Mouse (Mus musculus): ENCODE measurements around the gene Baiap2.
A peak's percentile ranks its signal among the peaks of the same experiment; 100 is the strongest.

The Baiap2 gene

GRCm38 (mm10) chr11:120041191-120042123 is 98.9 kb downstream of the Baiap2 start:
- DNase-seq (ENCODE audit: low read depth, low spot score): no peak

DNA sequence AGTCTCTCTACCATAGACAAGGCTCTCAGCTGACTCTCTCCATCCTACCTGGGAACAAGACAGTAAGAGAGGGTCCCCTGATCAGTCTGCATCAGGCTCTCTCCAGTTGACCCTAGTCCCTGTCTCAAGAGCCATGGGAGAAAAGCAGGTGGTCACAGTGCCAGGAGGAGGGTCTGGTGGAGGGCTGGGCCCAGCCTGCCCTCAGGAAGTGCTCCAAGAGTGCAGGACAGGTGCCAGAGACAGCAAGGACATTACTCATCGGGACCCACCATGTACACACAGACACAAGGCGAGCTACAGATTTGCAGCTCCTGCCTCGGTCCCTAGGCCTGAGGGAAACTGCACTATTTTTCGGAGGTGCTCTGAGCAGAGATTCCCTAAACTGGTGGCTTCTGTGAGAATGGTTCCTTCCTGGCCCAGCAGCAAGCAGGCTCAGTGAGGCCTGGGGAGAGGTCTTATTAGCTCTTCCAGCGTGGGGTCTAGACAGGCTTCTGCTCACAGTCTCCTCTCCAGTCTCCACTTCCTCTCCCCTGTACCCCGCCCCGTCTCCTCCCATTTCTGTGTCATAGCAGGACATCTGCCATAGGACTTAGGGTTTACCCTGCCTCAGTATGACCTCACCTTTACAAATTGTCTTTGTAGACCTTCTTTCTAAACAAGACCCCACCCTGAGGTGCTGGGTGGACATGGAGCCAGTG is 99.7 kb downstream of the Baiap2 start:
- DNase-seq (ENCODE audit: low read depth, low spot score): no peak

DNA sequence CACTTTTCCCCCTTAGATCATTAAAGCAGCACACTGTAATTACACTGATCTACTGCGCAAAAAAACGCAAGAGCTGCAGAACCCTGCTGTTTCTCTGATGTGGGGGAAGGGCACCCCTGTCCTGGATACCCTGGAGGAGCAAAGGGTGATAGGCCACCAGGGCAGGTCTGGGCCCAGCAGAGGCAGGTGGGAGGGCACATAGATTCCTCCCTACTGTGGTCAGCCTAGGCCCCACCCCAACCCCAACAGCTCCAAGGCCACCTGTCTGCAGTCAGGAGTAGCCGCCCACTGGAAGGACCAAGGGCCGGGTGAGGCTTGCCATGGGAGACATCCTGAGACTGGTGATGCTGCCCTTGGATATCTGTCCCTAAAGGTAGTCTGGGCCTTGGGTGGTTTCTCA is 102.8 kb downstream of the Baiap2 start:
- no peak for DNase-seq (ENCODE audit: low read depth, low spot score)

DNA sequence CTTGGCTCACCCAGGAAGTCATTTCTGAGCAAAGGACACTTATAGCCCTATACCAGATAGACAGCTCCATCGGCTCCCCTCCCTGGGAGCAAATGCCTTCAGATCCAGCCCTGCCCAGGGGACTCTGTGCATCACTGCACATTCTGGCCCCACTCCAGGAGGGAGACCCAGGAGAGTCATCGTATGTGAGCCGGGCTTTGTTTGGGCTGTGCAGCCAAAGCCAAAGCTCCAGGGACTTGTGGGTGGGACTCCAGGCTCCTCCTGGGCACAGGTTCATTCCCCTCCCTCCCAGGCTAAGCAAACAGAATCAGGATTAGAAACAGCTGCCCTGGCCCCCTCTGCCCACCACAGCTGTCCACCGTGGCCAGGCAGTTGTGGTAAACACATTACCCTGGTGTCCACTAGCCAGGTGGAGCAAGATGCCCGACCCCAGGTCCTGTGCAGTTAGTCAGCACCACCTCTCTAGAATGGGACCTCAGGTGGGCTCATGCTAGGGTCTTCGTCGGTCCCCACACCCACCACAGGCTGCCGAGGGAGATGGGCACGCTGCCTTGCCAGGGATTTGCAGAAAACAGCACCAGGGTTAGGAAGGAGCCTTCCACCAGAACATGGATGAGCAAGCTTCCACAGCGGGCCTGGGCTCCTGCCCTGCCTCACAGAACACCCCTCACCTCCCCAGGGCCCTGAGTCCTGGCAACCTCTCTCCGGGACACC is 103.4 kb downstream of the Baiap2 start:
- no peak for DNase-seq (ENCODE audit: low read depth, low spot score)

DNA sequence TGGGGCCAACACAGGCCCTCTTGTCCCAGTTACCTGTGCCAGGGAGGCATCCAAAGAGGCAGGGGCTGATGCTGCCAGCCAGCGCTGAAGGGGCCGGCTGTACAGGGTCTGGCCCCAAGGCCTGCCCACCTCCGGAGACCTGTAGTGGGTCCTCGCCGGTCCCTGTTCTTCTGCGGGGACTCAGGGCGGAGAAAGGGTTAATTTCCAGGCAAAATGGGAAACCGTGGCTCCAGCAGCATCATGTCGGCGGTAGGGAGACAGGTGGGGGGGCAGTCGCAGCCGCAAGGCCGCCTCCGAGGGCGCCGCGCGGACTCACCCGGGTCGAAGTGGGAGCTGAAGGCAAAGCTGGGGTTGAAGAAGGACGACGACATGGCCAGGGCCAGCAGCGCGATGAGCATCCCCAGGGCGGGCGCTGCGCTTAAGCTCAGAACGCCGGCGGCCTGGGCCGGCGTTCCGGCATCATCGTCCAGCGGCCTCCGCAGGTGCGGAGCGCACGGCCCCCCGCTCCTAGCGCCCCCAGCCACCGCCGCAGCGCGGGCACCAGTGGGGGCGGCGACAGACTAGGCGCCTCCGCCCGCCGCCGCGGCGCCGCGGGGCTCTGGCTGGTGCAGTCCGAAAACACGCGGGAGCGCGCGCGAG is 104.1 kb downstream of the Baiap2 start, which contains the start of gene Aatk:
Aatk (minus strand) TSS at position 615 of the 639 bp plus-strand sequence.
- DNase-seq (ENCODE audit: low read depth, low spot score): peak; percentile 23

DNA sequence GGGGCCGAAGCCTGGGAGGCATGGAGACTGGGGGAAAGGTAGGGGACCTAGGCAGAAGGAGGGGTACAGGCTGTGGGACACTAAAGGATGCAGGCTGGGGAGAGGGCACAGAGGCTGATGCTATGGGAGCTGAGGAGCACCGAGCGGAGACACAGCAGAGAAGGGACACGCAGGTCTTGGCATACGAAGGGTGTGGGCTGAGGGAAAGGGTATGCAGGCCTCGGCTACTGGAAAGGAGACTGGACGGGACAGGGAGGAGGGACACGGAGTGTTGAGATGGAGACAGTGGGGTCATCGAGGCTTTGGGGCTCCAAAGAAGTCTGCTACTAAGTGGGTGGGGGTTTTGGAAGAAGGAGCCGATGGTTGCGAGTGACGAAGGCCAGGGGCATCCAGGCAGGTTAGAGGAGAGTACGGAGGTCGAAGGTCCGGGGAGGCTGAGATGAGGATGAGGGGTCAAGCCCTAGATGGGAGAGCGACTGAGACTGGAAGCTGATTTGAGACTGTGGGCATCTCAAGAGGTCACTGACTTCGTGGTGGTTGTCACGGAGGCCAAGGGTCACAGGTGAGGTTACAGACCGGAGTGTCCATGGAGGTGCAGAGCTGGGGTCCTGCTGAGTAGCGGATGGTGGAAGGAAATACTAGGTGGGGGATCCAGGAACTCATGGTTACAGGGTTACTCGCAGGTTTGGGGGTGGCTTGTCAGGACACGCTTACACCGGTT is 105.1 kb downstream of the Baiap2 start:
- DNase-seq (ENCODE audit: low read depth, low spot score): no peak

- DNase-seq (ENCODE audit: low read depth, low spot score): peak; percentile 31
Measured at GRCm38 (mm10) chr11:120048252-120048556, 105.6 kb downstream of the Baiap2 start.

GRCm38 (mm10) chr11:120049067-120049466 is 106.5 kb downstream of the Baiap2 start:
- no peak for DNase-seq (ENCODE audit: low read depth, low spot score)

- peak; percentile 21 for DNase-seq (ENCODE audit: low read depth, low spot score)
Measured at GRCm38 (mm10) chr11:120051124-120051811, 108.7 kb downstream of the Baiap2 start.

DNA sequence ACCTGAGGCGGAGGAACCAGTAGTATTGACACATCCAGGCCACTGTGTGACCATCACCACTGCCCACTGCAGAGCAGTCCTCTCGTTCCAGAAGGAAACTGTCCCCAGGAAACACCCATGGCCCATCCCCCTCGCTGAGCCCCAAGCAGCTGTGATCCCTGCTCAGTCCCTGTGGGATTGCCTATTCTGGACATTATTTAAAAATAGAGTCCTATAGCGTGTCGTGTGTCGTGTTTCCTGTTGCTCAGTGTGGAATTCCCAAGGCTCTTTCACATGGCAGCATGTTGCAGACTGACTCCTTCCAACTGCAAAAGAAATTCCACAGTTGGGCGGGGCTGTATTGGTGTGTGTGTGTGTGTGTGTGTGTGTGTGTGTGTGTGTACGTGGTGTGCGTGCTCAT is 109.7 kb downstream of the Baiap2 start:
- DNase-seq (ENCODE audit: low read depth, low spot score): no peak

- peak; percentile 61 for DNase-seq (ENCODE audit: low read depth, low spot score)
Measured at GRCm38 (mm10) chr11:120053846-120054245, 111.3 kb downstream of the Baiap2 start.

DNA sequence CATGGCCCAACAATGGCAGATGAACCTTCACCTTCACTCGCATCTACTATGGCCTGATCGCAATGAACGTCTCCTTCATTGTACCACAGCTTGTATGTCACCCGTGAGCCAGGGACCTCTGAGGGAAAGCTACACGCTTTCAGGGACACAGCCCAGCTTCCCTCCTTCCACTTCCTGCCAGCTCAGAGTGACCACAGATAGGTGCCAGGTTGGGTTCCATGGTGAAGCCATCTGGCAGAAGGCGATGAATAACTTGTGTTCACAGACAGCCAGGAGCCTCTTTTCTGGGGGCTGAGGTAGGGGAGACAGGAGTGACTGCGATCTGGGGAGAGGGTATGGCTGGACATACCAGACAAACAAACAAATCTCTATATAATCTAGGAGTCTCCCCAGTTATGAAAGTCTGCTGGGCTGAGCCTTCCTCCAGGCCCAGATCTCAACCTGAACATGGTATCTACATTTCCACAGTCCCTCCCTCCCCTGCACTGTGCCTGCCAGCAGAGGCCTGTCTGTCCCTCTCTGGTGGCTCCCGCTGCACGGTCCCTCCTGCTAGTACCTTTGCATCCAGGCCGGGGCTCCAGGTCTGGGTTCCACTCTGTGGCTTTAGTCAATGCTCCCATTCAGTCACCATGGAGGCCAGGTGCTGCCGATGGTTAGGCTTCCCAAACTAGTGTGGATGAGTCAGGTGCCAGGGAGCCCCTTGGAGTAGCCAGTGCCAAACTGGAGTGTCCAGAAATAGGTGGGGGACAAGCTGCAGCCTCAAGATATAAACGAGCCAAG is 113.6 kb downstream of the Baiap2 start:
- DNase-seq (ENCODE audit: low read depth, low spot score): no peak
